Comparison of ENCODE assay signal across 15 mouse cellular contexts in the genomic region with DNA sequence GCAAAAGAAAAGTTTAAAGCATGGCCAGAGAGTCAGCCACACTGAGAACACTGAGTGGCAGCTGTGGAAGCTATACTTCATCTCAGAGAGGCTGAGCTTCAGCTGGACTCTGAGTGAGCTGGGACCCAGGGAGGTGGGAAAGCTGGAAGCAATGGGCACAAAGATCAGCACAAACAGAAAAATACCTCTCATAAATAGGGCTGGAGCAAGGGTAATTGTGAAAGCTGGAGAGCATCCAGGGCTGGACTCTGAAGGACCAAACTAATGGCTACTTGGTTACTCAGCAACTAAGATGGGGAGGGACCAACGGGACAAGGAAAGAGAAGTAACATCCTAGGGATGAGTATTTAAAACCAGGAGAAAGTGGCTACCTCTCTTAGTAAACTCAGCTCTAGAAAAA.
"Had no signal": no experiment of that assay in that cellular context is flagged by ENCODE, and none has a peak within 500 bp of the region (broad histone marks: within the 10 kb centered on the region; RNA-seq: fewer than 3 reads in every experiment).

No protein-coding gene starts in this region.

- H3K36me3 ChIP-seq: limb, embryonic 15.5 days; liver, embryonic 13.5 days; midbrain, embryonic 10.5 days; neural tube, embryonic 15.5 days had no signal

- H3K9me3 ChIP-seq: limb, embryonic 15.5 days; liver, embryonic 13.5 days; midbrain, embryonic 10.5 days; neural tube, embryonic 15.5 days had no signal

- H3K4me3 ChIP-seq: left cerebral cortex, adult 2 months; limb, embryonic 15.5 days; liver, embryonic 13.5 days; midbrain, embryonic 10.5 days; myocyte; neural tube, embryonic 15.5 days had no signal

- H3K9ac ChIP-seq: limb, embryonic 15.5 days; liver, embryonic 13.5 days; neural tube, embryonic 15.5 days had no signal

- H3K4me2 ChIP-seq: limb, embryonic 15.5 days; liver, embryonic 13.5 days; neural tube, embryonic 15.5 days had no signal

- H3K4me1 ChIP-seq: midbrain, embryonic 10.5 days had no signal

- H3K27me3 ChIP-seq: limb, embryonic 15.5 days; liver, embryonic 13.5 days; neural tube, embryonic 15.5 days had no signal

- H3K27ac ChIP-seq: hindbrain, postnatal 0 days; kidney, postnatal 0 days; left cerebral cortex, adult 2 months; limb, embryonic 15.5 days; liver, embryonic 13.5 days; midbrain, embryonic 10.5 days; neural tube, embryonic 15.5 days had no signal

- ATAC-seq: hindbrain, postnatal 0 days had no signal

- DNase-seq: liver, embryonic 13.5 days; lung, adult 18-20 months; lung, postnatal 4 days; midbrain, embryonic 14.5 days; right cerebral cortex, adult 18-20 months; right cerebral cortex, postnatal 25 days; thymus, adult 18-20 months; thymus, postnatal 14 days had no signal
